ENCODE assay signal across 9 mouse cellular contexts in genomic region chr17:88791440-88792152, GRCm38 (mm10). TPM values are rescaled to one million over a fixed set of nuclear protein-coding genes. Genes with fewer than 3 reads are reported as not detected.
DNase-seq lines count a peak whose midpoint lies in the region; ATAC-seq lines count a peak whose summit lies in the region.
"Had no signal": no experiment of that assay in that cellular context is flagged by ENCODE, and none has a peak within 500 bp of the region (broad histone marks: within the 10 kb centered on the region; RNA-seq: fewer than 3 reads in every experiment).

TSS of gene Lhcgr (minus strand) at chr17:88791990.

- peak within 1 kb of the TSS; percentile 15 for H3K4me3 ChIP-seq in embryonic facial prominence, embryonic 11.5 days (ENCODE audit: low read depth, low read length)
- H3K4me3 ChIP-seq in hindbrain, embryonic 13.5 days = peak within 1 kb of the TSS; percentile 14
- peak within 1 kb of the TSS; percentile 15; the same call in 1 of the 2 replicates for H3K4me3 ChIP-seq in midbrain, embryonic 16.5 days (ENCODE audit: low read depth, low read length)

- no peaks in the 10 kb centered on the region for H3K9me3 ChIP-seq in embryonic facial prominence, embryonic 11.5 days (replicated peaks; ENCODE audit: control insufficient read depth, low read length)
- no peaks in the 10 kb centered on the region for H3K9me3 ChIP-seq in hindbrain, embryonic 13.5 days
- no peaks in the 10 kb centered on the region for H3K9me3 ChIP-seq in midbrain, embryonic 16.5 days (replicated peaks; ENCODE audit: control insufficient read depth, low read length, poor library complexity, severe bottlenecking)

- H3K27ac ChIP-seq in embryonic facial prominence, embryonic 11.5 days (replicated peaks; ENCODE audit: low read depth, low read length) = no peak within 1 kb of the TSS
- no peak within 1 kb of the TSS for H3K27ac ChIP-seq in hindbrain, embryonic 13.5 days
- no peak within 1 kb of the TSS for H3K27ac ChIP-seq in midbrain, embryonic 16.5 days (ENCODE audit: low read length)

- ATAC-seq in embryonic facial prominence, embryonic 11.5 days (replicated peaks; ENCODE audit: insufficient number of reproducible peaks, low FRiP score, low TSS enrichment, low read depth) = peak; percentile 80
- ATAC-seq in hindbrain, embryonic 13.5 days (ENCODE audit: low FRiP score) = peak; percentile 71
- peak; percentile 56; the same call in 1 of the 2 replicates for ATAC-seq in midbrain, embryonic 16.5 days
- no peak for ATAC-seq in megakaryocyte-erythroid progenitor cell, adult 5-6 weeks (replicated peaks; ENCODE audit: low FRiP score, low TSS enrichment, poor library complexity, severe bottlenecking)
- no peak for ATAC-seq in inflammation-experienced regulatory T-cells, adult 6 months

- peak within 1 kb of the TSS; percentile 51 for H3K4me2 ChIP-seq in embryonic facial prominence, embryonic 11.5 days (ENCODE audit: low read depth, low read length)
- H3K4me2 ChIP-seq in hindbrain, embryonic 13.5 days = peak within 1 kb of the TSS; percentile 47
- H3K4me2 ChIP-seq in midbrain, embryonic 16.5 days (ENCODE audit: low read length) = peak within 1 kb of the TSS; percentile 44

- H3K36me3 ChIP-seq in embryonic facial prominence, embryonic 11.5 days (replicated peaks; ENCODE audit: control insufficient read depth, insufficient read depth, low read depth, low read length) = no peaks in the 10 kb centered on the region
- H3K36me3 ChIP-seq in hindbrain, embryonic 13.5 days = no peaks in the 10 kb centered on the region
- H3K36me3 ChIP-seq in midbrain, embryonic 16.5 days (ENCODE audit: control insufficient read depth, insufficient read depth, low read length) = no peaks in the 10 kb centered on the region

- DNase-seq in kidney, postnatal 14 days = peak; percentile 10
- DNase-seq in kidney, adult 18-20 months = no peak
- peak; percentile 36 for DNase-seq in embryonic facial prominence, embryonic 11.5 days (ENCODE audit: low spot score)
- DNase-seq in layer of hippocampus, adult 18-20 months (ENCODE audit: low spot score in 2 of 2) = no peak

- peak within 1 kb of the TSS; percentile 53 for H3K9ac ChIP-seq in embryonic facial prominence, embryonic 11.5 days (replicated peaks; ENCODE audit: low read length)
- H3K9ac ChIP-seq in hindbrain, embryonic 13.5 days = peak within 1 kb of the TSS; percentile 53
- H3K9ac ChIP-seq in midbrain, embryonic 16.5 days (ENCODE audit: low read depth, low read length) = peak within 1 kb of the TSS; percentile 52

- WGBS in embryonic facial prominence, embryonic 11.5 days = 20% methylated on average over 29 of the region's 31 CpGs
- WGBS in hindbrain, embryonic 13.5 days = 26% methylated on average over 19 of the region's 31 CpGs
- 26% methylated on average over 29 of the region's 31 CpGs for whole genome bisulfite sequencing in midbrain, embryonic 16.5 days

- H3K27me3 ChIP-seq in embryonic facial prominence, embryonic 11.5 days (ENCODE audit: control insufficient read depth, insufficient read depth, low read length) = no peaks in the 10 kb centered on the region
- H3K27me3 ChIP-seq in hindbrain, embryonic 13.5 days = 0 out of 2 replicates have a peak, but pooled peaks cover 5% of the 10 kb centered on the region
- 0 out of 2 replicates have a peak, but pooled peaks cover 3% of the 10 kb centered on the region for H3K27me3 ChIP-seq in midbrain, embryonic 16.5 days (ENCODE audit: control insufficient read depth, insufficient read depth, low read depth, low read length)

- H3K4me1 ChIP-seq in embryonic facial prominence, embryonic 11.5 days (ENCODE audit: control insufficient read depth, insufficient read depth, low read length) = peaks cover 2% of the 10 kb centered on the region; the same call in 1 of the 2 replicates
- H3K4me1 ChIP-seq in hindbrain, embryonic 13.5 days (replicated peaks) = peaks cover 20% of the 10 kb centered on the region
- H3K4me1 ChIP-seq in midbrain, embryonic 16.5 days (ENCODE audit: control insufficient read depth, insufficient read depth, low read length) = peaks cover 13% of the 10 kb centered on the region

RNA-seq across cellular contexts. Expression of gene Lhcgr, which starts in this region (rescaled TPM):
- 0.07 TPM in 1 of 2 replicates, not detected in the other for polyA plus RNA-seq in embryonic facial prominence, embryonic 11.5 days (2014; fragmentation: Nextera tagmentation; extraction: Ambion mirVana)
- polyA plus RNA-seq in hindbrain, embryonic 13.5 days (2015; fragmentation: Nextera tagmentation; extraction: Ambion mirVana) = 1.9 and 2.7 TPM in 2 replicates
- 0.52 and 1.7 TPM in 2 replicates for polyA plus RNA-seq in midbrain, embryonic 16.5 days (2015; fragmentation: Nextera tagmentation; extraction: Ambion mirVana)
- not detected in 2 replicates for total RNA-seq in megakaryocyte-erythroid progenitor cell, adult 5-6 weeks (2014; fragmentation: Nextera tagmentation)
- total RNA-seq in megakaryocyte-erythroid progenitor cell, adult 5-6 weeks (2017) = 0.23 TPM in 1 of 2 replicates, not detected in the other
- under 1 TPM; 0.15 to 0.20 TPM for total RNA-seq in layer of hippocampus, adult 18-20 months (2021)
- polyA plus RNA-seq in inflammation-experienced regulatory T-cells, adult 6 months (2017; shearing (Covaris generic)) = not detected
- total RNA-seq: liver, adult 2 months had no signal
- polyA plus RNA-seq: liver, adult 2 months had no signal

Comparison
In these comparisons a context has a peak if more than half of its experiments do, and no peak if none do; other contexts are left out.
1. Peak in DNase-seq, ATAC-seq, H3K4me3 ChIP-seq, H3K9ac ChIP-seq and H3K4me2 ChIP-seq in embryonic facial prominence, embryonic 11.5 days; RNA of the gene not detected or under 1 TPM.
2. ATAC-seq: peak in hindbrain, embryonic 13.5 days (single experiment) and midbrain, embryonic 16.5 days (single experiment); none in megakaryocyte-erythroid progenitor cell, adult 5-6 weeks (single experiment) and inflammation-experienced regulatory T-cells, adult 6 months (single experiment).
3. Peak in every context shown above with its lines, with median percentiles within 50 percentile points of each other: H3K4me2 ChIP-seq, H3K4me3 ChIP-seq and H3K9ac ChIP-seq.